Mouse (Mus musculus) right cerebral cortex, postnatal 36 days (tissue): ENCODE results near the gene Sqstm1.
"Not testable (repeated sequence)": the region's sequence is repeated elsewhere in the genome, so short reads cannot be mapped to it uniquely, and the experiment has no call there.

Experiments used
- DNase-seq, 2 experiments: peaks; one replicate each; pipeline ENCODE4 v3.0.0; 2022; ENCODE audit warnings: low spot score in 2 of 2, mixed read lengths in 1 of 2

The Sqstm1 gene

DNA sequence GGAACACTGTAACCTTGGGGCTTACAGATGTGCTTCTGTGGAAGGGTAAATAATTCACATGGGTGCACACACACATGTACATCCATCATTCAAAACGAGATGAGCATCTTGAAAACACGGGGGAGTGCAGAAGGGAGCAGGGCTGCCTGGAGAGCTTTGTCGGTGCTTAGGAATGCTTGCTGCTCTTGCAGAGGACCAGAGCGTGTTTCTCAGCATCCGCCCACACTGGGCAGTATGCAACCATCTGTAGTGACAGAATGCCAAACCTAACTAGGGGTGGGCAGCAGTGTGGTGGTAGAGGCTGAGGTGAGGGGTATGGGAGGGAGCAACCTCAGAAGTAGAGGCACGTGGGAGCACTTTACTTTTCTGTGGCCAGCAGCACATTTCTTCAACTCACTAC lies 33.5 kb downstream of the Sqstm1 start:
- peak in 1 of 2 experiments; percentile 49 for DNase-seq

DNA sequence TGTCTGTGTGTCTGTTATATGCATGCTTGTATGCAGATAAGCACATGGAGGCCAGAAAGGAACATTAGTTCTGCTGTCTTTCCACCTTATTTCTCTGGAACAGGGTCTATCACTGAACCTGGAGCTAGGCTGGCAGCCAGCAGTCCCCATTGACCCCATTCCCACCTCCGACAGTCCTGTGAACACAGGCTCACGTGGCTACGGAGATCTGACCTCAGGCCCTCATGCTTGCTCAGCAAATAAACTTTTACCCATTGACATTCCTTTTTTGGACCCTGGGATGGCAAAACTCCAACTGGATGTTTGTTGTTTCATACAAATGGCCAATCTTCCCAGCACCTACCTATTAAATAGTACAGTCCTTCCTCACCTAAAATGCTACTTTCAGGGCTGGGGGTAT lies 34.3 kb downstream of the Sqstm1 start:
- DNase-seq = no peak

DNA sequence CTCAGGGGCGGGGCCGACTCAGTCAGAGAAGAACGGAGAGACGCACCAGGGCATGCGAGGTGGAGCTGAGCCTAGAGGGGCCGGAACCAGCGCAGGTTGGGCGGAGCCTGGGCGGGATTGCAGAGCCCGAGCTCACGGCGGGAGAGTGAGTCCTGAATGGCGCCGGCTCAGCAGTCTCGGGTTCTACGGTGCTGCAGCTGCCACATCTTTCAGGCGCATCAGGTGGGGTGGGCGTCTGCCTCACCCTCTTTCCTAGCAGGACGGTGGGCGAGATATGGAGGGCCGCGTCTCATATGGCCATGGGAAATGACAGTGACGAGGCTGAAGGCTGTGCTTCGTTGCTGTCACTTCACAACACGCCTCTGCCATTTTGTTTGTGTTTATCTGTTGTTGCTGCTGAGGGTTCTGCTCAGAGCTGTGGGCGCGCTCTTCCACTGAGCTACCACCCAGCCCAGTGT lies 35.9 kb downstream of the Sqstm1 start:
- peak; percentile 97 for DNase-seq

DNA sequence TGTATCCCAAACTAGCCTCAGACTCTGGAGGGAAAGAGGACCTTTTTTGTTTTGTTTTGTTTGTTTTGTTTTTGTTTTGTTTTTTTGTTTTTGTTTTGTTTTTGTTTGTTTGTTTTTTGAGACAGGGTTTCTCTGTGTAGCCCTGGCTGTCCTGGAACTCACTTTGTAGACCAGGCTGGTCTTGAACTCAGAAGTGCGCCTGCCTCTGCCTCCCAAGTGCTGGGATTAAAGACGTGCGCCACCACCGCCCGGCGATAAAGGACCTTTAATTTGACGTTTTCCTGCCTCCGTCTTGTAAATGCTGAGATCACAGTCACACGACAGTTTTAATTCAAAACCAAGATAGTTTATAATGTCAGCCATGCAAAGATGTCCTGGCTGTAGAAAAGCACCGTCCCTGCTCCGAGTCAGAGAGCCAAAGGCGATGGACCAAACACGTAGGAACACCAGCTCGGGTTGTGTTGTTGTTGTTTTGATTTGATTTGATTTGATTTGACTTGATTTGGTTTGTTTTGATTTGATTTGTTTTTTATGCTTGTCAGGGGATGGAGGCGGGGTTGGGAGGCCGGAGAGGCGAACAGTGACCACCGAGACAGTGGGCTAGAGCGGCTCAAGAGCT lies 36.4 kb downstream of the Sqstm1 start, which contains the start of gene Mrnip:
Mrnip (plus strand) TSS at position 334 of the 619 bp plus-strand sequence.
- not testable (repeated sequence) for DNase-seq

GRCm38 (mm10) chr11:50168352-50168751 lies 42.3 kb downstream of the Sqstm1 start:
- DNase-seq = no peak

DNA sequence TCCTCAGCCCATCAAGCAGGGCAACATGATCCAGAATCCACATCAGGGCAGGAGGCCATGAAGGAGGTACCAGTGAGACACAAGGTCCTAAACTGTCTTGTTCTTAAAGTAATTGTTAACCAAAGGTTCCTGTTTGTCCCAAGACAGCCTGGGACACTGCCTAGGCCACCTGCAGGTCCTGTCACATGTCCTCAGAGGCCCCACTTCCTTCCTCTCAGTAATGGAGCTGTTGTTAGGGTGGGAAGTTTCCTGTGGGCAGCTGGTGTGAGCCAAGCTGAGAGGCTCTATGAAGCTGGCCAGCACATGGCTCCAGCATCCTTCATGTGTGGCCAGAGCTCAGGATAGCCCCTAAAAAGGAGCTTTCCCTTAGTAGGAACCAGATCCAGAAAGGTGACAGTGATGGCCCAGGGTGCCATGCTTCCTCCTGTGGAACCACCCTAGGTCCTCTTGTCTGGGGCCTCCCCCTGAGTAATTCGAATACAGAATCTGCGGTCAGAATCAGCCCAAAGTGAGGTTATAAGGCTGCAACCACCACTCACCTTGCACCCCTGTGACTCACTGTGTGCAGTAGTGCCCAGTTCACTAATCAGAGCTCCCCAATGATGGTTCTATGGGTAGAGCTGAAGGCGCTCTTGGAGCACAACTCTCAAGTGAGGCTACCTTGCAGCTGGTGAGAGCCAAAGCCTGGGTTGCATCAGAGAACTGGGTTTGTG lies 48.1 kb downstream of the Sqstm1 start:
- DNase-seq = no peak

GRCm38 (mm10) chr11:50161578-50162304 lies 48.9 kb downstream of the Sqstm1 start:
- DNase-seq = no peak

DNA sequence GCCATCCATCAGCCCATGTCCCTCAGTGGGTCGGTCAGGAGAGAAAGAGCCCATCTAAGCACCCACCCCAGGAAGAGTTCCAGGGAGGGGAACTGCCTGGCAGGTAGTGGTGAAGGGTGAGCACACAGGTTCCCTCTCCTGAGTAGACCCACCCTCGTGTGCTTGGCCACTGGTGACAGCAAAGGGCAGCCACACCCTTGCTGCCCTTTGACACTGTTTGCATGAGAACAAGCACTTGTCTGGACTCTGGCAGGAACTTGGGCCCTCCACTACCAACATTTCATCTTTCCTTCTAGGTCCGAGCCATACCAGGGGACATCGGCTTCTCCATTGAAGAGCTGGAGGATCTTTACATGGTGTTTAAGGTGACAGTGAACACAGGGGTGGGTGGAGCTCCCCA lies 51.3 kb downstream of the Sqstm1 start:
- no peak for DNase-seq

DNA sequence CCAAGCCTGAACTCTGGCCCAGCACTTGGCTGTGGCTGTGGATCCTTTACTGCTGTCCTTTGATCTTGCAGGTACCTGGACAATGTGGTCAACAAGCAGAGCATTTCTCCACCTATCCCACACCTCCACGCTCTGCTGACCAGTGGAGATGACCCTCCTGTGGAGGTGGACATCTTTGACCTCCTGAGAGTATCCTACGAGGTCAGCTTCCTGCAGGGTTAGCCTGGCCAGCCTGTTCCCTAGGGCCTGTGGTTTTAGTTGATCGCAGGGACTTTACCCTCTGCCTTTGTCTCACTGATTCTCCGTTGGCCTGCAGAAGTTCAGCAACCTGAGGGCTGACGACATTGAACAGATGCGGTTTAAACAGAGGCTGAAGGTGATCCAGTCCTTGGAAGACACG lies 52.3 kb downstream of the Sqstm1 start:
- no peak for DNase-seq

DNA sequence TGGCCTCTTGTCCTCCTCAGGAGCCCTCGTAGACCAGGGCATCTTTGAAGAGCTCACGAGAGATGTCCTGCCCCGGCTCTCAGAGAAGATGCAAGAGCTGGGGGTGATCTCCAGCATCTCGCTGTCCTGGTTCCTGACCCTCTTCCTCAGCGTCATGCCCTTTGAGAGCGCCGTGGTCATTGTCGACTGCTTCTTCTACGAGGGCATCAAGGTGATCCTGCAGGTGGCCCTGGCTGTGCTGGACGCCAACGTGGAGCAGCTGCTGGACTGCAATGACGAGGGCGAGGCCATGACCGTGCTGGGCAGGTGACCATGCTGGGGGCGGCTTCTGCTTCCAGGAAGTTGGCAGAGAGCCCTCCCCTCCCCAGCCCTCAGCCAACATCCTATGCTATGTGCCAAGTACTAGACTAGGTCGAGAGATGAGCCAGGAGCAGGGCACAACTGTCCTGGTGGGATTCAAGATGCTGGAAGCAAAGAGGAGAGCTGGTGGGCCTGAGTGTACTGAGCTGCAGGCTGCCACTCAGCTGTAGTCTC lies 53.8 kb downstream of the Sqstm1 start:
- no peak for DNase-seq

- no peak for DNase-seq
Measured at GRCm38 (mm10) chr11:50155785-50156184, 54.8 kb downstream of the Sqstm1 start.

DNA sequence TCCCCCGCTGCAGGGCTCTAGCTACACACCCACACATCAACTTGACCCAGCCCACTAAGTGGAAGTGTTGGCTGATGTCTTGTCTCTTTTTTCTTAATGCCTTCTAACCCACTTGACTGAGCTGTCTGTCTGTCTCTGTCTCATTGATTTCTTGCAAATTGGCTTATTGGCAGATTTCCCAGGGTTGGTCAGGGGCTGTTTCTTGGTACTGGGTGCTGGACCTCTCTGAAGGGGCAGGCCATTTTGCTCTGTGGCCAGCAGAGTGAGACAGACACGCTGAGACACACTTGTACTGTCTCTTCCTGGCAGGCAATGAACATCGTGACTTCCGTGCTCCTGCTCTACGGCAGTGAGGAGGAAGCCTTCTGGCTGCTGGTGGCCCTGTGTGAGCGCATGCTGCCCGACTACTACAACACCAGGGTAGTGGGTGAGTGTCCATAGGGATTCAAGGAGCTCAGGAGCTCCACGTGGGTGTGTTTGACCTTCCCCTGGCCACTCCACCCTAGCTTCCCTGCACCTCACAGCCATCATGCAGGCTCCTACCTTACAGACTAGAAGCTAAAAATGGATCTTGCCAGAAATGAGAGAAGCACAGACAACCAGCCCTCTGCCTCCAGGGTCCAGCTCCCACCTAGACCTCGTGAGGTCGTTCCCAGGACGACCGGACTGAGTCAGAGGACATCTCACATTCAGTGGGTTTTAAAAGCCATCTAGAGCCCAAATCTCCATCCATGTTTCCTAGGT lies 55.7 kb downstream of the Sqstm1 start:
- DNase-seq = no peak

DNA sequence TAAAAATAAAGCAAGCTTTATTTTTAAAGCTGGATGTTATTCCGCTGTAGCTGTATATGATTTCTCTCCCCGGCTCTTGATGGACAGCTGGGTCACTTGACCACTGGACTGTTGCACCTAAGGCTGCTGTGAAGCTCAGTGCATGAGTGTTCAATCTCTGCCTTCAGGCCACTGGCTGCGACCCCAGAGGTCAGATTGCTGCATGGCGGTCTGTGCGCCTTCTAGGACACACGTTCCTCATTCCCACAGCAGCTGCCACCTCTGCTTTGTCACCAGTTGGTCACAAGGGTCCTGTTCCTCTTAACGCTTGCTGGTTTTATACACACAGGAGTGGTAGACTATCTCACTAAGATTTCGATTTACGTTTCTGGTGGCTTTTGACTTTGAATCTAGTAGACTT lies 56.5 kb downstream of the Sqstm1 start:
- no peak for DNase-seq

DNA sequence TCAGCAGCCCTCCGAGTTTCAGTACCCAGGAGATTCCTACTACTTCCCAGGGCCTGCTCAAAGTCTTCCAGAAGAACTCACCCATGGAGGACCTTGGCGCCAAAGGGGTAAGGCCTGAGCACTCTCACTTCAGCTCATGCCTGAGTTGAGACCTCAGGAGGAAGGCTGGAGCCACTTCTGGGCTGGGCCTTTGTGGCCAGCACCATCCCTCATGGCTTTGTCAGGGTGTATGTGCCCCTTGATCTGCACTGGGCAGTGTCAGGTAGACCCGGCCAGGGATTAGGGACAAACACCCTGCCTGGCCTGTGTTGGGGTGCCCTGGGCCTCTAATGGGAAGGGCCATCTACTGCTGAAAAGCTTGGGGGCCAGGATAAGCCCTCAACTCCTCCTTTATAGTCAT lies 59.3 kb downstream of the Sqstm1 start:
- no peak for DNase-seq

DNA sequence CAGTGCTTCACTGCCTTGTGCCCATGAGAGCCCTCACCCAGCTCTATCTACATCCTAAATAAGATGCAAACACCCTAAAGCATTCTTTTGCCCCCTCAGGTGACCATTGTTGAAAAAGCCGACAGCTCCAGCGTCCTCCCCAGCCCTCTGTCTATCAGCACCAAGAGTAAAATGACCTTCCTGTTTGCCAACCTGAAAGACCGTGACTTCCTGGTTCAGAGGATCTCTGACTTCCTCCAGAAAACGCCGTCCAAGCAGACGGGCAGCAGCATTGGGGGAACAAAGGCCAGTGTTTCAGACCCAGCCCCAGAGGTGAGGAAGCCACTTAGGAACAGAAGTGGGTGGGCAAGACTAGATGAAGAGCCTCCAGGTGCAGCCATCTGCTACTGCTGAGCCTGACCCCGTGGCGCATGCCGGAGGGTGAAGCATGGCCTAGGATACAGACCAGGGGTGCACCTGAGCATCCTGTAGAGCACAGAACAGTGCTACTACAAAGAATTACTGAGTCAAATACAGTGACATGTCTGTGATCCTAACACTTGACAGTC lies 61.0 kb downstream of the Sqstm1 start:
- no peak for DNase-seq
